Mouse (Mus musculus) lung, postnatal 0 days (tissue): ENCODE data around the gene Shbg. TPM values are rescaled to one million over a fixed set of nuclear protein-coding genes. Genes with fewer than 3 reads are reported as not detected.

Experiments
- ATAC-seq: fragments of 200-750 bp; cut with Nextera tagmentation; 2 replicates; pipeline ENCODE4 v1.8.0; 2017; ENCODE audit warnings: moderate library complexity
- DNase-seq: peaks from one replicate; pipeline ENCODE4 v3.0.0-alpha.2; 2016; ENCODE audit warnings: low spot score
- H3K27ac ChIP-seq: fragments of 300-500 bp; sonication (generic); 2 replicates; pipeline ENCODE4 v1.5.1; 2014; ENCODE audit warnings: antibody characterized with exemption, mild to moderate bottlenecking, low read length, mixed read lengths
- H3K27me3 ChIP-seq: fragments of 300-500 bp; sonication (generic); replicated peaks from 2 replicates; pipeline ENCODE4 v1.6.1; 2014; ENCODE audit warnings: low read length, mixed read lengths; ENCODE audit not compliant: insufficient read depth
- H3K36me3 ChIP-seq: fragments of 300-500 bp; sonication (generic); 2 replicates; pipeline ENCODE4 v1.6.1; 2014; ENCODE audit warnings: low read length, mixed read lengths; ENCODE audit not compliant: insufficient read depth
- H3K4me1 ChIP-seq: fragments of 300-500 bp; sonication (generic); 2 replicates; pipeline ENCODE4 v1.6.1; 2014; ENCODE audit warnings: antibody characterized with exemption, low read depth, low read length, mixed read lengths; ENCODE audit not compliant: insufficient read depth
- H3K4me2 ChIP-seq: fragments of 300-500 bp; sonication (generic); replicated peaks from 2 replicates; pipeline ENCODE4 v1.6.1; 2014; ENCODE audit warnings: low read depth, mild to moderate bottlenecking, low read length, moderate library complexity, mixed read lengths
- H3K4me3 ChIP-seq: fragments of 300-500 bp; sonication (generic); 2 replicates; pipeline ENCODE4 v1.5.1; 2014; ENCODE audit warnings: low read depth, low read length
- H3K9ac ChIP-seq: fragments of 300-500 bp; sonication (generic); replicated peaks from 2 replicates; pipeline ENCODE4 v1.6.1; 2014; ENCODE audit warnings: low read depth, mild to moderate bottlenecking
- H3K9me3 ChIP-seq: fragments of 300-500 bp; sonication (generic); 2 replicates; pipeline ENCODE4 v1.6.1; 2016; ENCODE audit warnings: low read length, mixed read lengths
- CTCF ChIP-seq: IDR thresholded peaks from 2 replicates; pipeline ENCODE4 v1.5.1; 2016; ENCODE audit warnings: antibody characterized with exemption, mild to moderate bottlenecking
- EP300 ChIP-seq: IDR thresholded peaks from 2 replicates; pipeline ENCODE4 v1.6.1; 2016; ENCODE audit warnings: antibody characterized with exemption, mild to moderate bottlenecking, control low read depth
- WGBS: fragments of 180-500 bp; shearing (Covaris S2); extraction: QIAGEN DNeasy Blood & Tissue Kit; methylation state at CpG from one replicate; pipeline ENCODE4 v1.1.7; 2014; 5-methylcytosine and 5-hydroxymethylcytosine counted together
- polyA plus RNA-seq: library from polyadenylated mRNA; unstranded; fragments of >200 nt; fragmentation: Nextera tagmentation; extraction: Ambion mirVana; gene quantifications from 2 replicates; pipeline ENCODE4 v1.2.1, GENCODE M21; 2015

Shbg gene
- polyA plus RNA-seq, 1 experiment from 2014 or later: not detected

GRCm38 (mm10) chr11:69594853-69595252 lies 22.9 kb downstream of the Shbg start:
- Histone ChIP-seq H3K4me2 (no peak overlapping the region), H3K36me3 (peaks cover 10% of the 10 kb centered on the region; the same call in 1 of the 2 replicates), H3K4me1 (peaks cover 3% of the 10 kb centered on the region; the same call in 1 of the 2 replicates), H3K9ac (no peak overlapping the region), H3K27me3 (no peaks in the 10 kb centered on the region), H3K9me3 (no peaks in the 10 kb centered on the region), H3K27ac (no peak overlapping the region), H3K4me3 (no peak overlapping the region)
- TF ChIP-seq EP300 (no peak), CTCF (no peak)
- DNase-seq: no peak
- ATAC-seq: no peak
- 96% methylated on average over 6 of the region's 6 CpGs for WGBS

- no peaks in the 10 kb centered on the region for H3K27me3 ChIP-seq
- no peaks in the 10 kb centered on the region for H3K4me1 ChIP-seq
- no peak for TF ChIP-seq CTCF
- no peak for TF ChIP-seq EP300
- H3K9ac ChIP-seq: no peak overlapping the region
- ATAC-seq (no peak), DNase-seq (no peak)
- H3K4me3 ChIP-seq: no peak overlapping the region
- H3K27ac ChIP-seq: no peak overlapping the region
- no peak overlapping the region for H3K4me2 ChIP-seq
- 85% methylated on average over 4 of the region's 4 CpGs for WGBS
- H3K9me3 ChIP-seq: no peaks in the 10 kb centered on the region
- peaks cover 28% of the 10 kb centered on the region for H3K36me3 ChIP-seq
Measured at GRCm38 (mm10) chr11:69592799-69593198, 24.9 kb downstream of the Shbg start.

GRCm38 (mm10) chr11:69591899-69592637 lies 25.6 kb downstream of the Shbg start:
- ATAC-seq (no peak), DNase-seq (no peak)
- no peak overlapping the region for H3K9ac ChIP-seq
- 65% methylated on average over 7 of the region's 7 CpGs for WGBS
- H3K27ac ChIP-seq: no peak overlapping the region
- no peak overlapping the region for H3K4me3 ChIP-seq
- H3K4me2 ChIP-seq: no peak overlapping the region
- no peaks in the 10 kb centered on the region for H3K9me3 ChIP-seq
- H3K36me3 ChIP-seq: peaks cover 32% of the 10 kb centered on the region
- TF ChIP-seq CTCF (no peak), EP300 (no peak)
- H3K4me1 ChIP-seq: no peaks in the 10 kb centered on the region
- no peaks in the 10 kb centered on the region for H3K27me3 ChIP-seq

- ATAC-seq: no peak
- H3K27ac ChIP-seq: no peak overlapping the region
- peaks cover 32% of the 10 kb centered on the region for H3K36me3 ChIP-seq
- H3K27me3 ChIP-seq: no peaks in the 10 kb centered on the region
- DNase-seq: no peak
- no peak overlapping the region for H3K4me3 ChIP-seq
- no peaks in the 10 kb centered on the region for H3K9me3 ChIP-seq
- H3K4me2 ChIP-seq: no peak overlapping the region
- TF ChIP-seq EP300: no peak
- no peak for TF ChIP-seq CTCF
- 80% methylated on average over 3 of the region's 3 CpGs for WGBS
- H3K9ac ChIP-seq: no peak overlapping the region
- H3K4me1 ChIP-seq: no peaks in the 10 kb centered on the region
Measured at GRCm38 (mm10) chr11:69591424-69591823, 26.3 kb downstream of the Shbg start.

- no peak overlapping the region for H3K4me2 ChIP-seq
- no peaks in the 10 kb centered on the region for H3K9me3 ChIP-seq
- DNase-seq: no peak
- no peaks in the 10 kb centered on the region for H3K4me1 ChIP-seq
- H3K27ac ChIP-seq: no peak overlapping the region
- no peak overlapping the region for H3K4me3 ChIP-seq
- H3K36me3 ChIP-seq: peaks cover 32% of the 10 kb centered on the region
- H3K9ac ChIP-seq: no peak overlapping the region
- no peaks in the 10 kb centered on the region for H3K27me3 ChIP-seq
- 87% methylated on average over 8 of the region's 8 CpGs for WGBS
- ATAC-seq: no peak
- no peak for TF ChIP-seq CTCF
- TF ChIP-seq EP300: no peak
Measured at GRCm38 (mm10) chr11:69590622-69591021, 27.1 kb downstream of the Shbg start.

GRCm38 (mm10) chr11:69589207-69589834 lies 28.4 kb downstream of the Shbg start:
- H3K36me3 ChIP-seq: peaks cover 32% of the 10 kb centered on the region
- no peak for ATAC-seq
- 91% methylated on average over 22 of the region's 22 CpGs for WGBS

More at GRCm38 (mm10) chr11:69589207-69589834, 28.4 kb downstream of the Shbg start:
- Histone ChIP-seq H3K4me2 (no peak overlapping the region), H3K4me3 (no peak overlapping the region), H3K9ac (no peak overlapping the region), H3K27ac (no peak overlapping the region), H3K4me1 (no peaks in the 10 kb centered on the region), H3K27me3 (no peaks in the 10 kb centered on the region), H3K9me3 (no peaks in the 10 kb centered on the region)
- TF ChIP-seq EP300: no peak
- TF ChIP-seq CTCF: no peak
- no peak for DNase-seq
